Mouse (Mus musculus): Measurements from ENCODE around the gene Pnkd.

Gene Pnkd

DNA sequence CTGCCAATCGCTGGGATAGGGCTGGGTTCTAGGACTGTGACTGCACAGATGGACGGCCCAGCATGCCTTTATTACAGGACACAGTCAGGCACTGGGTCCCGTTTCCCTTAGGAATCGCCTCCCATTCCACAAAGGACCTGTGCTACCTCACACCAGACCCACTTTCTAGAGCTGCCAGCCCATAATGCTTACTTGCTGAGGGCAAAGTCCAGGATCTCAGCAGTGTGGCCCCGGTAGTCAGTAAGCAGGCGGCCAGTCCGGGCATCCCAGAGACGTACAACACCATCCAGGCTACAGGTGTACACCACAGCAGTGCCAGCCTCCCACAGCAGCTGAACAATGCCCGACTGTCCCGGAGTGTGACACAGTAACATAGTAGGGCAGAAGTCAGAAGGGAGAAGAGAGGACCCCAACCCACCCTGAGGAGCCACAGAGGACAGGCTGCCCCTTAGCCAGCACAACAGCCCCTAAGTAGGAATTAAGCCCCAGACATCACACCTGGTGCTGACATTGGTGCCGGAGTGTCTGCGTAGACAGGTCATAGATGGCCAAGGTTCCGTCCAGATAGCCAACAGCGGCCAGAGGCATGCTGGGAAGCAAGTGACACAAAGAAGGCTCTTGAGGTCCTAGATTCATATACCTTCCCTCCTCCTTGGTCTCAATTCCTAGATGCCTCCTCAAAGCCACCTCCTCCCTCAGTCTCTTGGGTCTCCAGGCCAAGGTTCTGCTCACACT is 4.0 kb upstream of the Pnkd start:
- DNase-seq, result peak; percentile 84

- DNase-seq, result peak; percentile 90
These were observed 3.4 kb upstream of the Pnkd start for GRCm38 (mm10) chr1:74281372-74281771.

- DNase-seq, result peak; percentile 89
These were observed 2.8 kb upstream of the Pnkd start for GRCm38 (mm10) chr1:74281886-74282285.

- peak; percentile 93 for DNase-seq
These were observed 1.7 kb upstream of the Pnkd start for GRCm38 (mm10) chr1:74282896-74283625.

DNA sequence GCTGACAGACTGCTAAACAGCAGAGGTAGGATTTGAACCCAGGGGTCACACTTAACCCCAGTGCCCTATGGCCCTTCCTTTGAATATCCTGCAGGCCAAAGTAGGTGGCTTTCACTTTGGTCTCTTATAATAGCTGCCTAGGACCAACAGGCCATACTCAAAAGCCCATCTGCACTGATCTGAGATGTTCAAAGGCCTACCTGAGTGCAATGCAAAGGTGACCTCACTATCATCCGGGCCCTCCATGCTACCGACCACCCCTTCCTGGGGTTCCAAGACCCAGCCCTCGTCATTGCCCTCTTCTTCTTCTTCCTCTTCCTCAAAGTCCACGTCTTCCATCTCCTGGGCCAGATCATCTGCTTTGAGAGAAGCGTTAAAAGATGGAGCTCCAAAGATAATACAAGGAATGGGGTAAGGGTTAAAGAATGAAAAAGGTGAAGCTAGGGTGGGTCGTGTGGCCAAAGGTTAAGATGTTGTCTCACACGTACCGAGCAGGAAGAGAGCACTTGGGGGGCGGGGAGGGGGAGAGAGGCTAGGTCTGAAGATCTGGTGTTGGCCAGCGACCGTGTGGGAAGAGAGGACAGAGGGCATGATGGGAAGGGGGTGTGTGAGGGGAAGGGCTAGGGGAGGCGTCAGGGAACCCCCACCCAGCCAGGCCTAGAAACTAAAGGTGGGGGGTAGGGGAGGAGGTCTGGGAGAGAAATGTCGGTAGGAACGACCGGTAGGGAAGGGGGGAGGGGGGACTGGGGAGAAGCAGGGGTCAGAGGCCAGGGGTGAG is 855 bp upstream of the Pnkd start:
- DNase-seq, result peak; percentile 98

- DNase-seq, result peak; percentile 91
These were observed 681 bp downstream of the Pnkd start for GRCm38 (mm10) chr1:74285212-74286010.

GRCm38 (mm10) chr1:74286869-74287607 is 2.3 kb downstream of the Pnkd start:
- peak; percentile 95 for DNase-seq

GRCm38 (mm10) chr1:74288327-74288726 is 3.6 kb downstream of the Pnkd start:
- DNase-seq, result peak; percentile 92

DNA sequence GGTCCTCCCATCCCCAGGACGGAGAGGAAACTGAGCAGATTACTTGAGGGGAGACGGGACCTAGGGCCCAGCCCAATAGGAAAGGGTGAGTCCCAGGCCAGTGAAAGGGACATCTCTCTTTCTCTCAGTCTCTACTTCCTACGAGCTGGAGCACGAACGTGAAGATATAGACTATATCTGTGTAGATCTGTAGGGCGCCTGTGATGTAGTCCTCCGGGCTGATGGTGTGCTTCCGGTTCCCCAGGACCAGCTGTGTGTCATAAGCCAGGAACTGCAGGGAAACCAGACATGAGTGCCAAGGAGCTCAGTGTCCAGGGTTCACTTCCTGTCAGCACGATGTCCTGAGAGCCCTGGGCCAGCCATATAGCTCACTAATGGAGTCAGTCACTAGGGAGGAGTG is 4.5 kb downstream of the Pnkd start:
- DNase-seq, result peak; percentile 92

DNA sequence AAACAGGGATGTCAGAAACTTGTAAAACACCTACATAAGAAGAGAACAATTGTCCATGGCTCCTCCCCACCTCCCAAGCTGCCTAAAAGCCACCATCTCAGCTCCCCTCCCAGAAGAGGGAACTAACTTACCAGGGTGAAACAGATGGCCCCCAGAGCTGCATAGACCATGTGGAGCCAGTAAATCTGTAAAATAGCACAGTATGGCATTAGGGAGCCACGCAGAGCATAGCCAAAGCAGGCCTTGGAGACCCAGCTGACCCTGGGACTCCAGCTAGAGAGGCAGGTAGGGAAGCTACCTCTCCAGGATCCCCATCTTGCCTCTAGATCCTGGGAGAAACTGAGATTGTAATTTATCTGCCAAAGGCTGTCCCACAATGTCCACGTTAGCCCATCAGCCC is 5.0 kb downstream of the Pnkd start:
- DNase-seq, result peak; percentile 88

GRCm38 (mm10) chr1:74290141-74290540 is 5.4 kb downstream of the Pnkd start:
- DNase-seq, result peak; percentile 91

GRCm38 (mm10) chr1:74292331-74293020 is 7.7 kb downstream of the Pnkd start:
- DNase-seq, result peak; percentile 90

GRCm38 (mm10) chr1:74293306-74293960 is 8.7 kb downstream of the Pnkd start:
- peak; percentile 90 for DNase-seq

- DNase-seq, result peak; percentile 94
These were observed 9.4 kb downstream of the Pnkd start for GRCm38 (mm10) chr1:74294090-74294643.

DNA sequence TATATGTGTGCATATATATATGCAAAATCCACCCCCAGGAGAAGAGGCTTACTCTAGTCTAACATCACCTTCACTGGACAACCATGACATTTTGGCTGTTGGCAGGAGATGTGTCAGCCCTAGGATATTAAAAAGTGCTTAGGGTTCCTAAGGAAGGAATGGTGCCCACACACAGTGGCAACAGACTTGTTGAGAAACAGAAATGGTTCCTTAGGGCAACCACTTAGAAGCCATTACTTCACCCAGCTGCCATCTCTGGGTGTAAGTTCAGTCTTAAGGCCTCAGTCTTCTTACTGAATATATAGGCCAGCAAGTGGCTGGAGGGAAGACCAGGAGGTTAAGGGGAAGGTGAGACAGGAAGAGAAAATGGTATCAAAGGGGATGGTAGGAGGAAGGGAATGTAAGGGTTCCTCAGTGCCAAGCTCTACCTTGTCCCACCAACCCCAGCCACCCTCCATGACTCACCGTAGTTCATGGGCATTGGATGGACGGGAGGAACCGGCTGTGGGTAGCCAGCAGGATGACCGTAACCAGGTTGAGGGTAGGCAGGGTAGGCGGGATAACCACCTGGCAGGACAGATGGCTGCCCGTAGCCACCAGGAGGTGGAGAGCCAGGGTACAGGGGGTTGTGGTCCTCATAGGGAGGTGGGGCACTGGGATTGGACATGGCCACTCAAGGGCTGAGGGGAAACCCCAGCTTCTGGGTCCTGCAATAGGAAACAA is 10.2 kb downstream of the Pnkd start:
- DNase-seq, result no peak

DNA sequence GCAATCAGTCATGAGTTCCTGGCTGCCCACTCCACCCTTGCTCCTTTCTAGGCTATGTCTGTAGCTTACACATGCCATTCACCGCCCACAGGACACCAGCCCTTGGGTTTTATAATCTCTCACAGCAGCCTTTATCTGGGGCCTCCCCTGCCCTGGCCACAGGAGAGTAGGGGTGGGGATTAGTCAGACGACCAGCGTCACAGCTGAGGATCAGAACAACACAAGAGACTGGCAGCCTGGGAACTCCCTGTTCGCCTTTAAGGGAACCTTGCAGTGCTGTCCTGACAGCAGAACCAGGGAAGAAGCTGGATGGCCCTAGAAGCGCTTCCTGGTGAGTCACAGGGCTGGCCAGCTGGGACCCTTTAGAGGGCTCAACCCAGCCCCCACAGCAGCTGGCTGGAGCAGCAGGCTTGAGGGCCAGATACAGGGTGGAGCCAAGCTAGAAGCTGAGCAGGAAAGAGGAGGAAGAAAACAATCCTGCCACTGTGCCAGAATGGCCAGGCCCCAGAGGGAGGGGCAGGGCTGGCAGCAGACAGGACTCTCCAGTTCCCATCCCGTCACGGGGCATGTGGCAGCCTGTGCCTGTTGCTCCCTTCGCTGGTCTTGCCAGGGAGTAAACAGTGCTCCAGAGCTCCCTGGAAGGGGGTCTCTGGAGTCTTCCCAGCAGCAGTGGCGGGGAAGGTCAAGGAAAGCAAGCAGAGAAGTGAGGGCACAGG is 10.9 kb downstream of the Pnkd start:
- peak; percentile 100 for DNase-seq

GRCm38 (mm10) chr1:74296477-74296876 is 11.7 kb downstream of the Pnkd start:
- no peak for DNase-seq

DNA sequence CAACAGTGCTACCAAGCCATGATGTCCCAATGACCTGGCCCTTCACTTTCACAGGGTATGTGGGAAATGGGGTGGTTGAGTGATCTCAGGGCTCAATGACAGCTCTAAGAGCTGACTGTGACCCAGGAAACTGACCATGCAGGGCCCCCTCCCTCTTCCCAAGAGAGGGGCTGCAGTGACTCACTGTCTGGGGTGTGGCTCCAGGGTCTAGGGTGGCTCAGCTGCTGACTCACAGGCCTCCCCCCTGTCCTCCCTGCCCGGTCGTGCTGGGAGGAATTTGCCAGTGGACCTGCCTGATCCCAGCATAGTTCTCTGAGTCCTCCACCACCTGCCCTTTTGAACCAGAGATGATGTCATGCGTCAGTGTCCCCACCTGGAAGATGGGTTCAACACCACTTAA is 12.5 kb downstream of the Pnkd start:
- DNase-seq, result peak; percentile 98

- DNase-seq, result peak; percentile 91
These were observed 13.5 kb downstream of the Pnkd start for GRCm38 (mm10) chr1:74298157-74298750.
